Comparison of ENCODE assay signal across 1 mouse cellular context in genomic region chr11:116586801-116587631, GRCm38 (mm10).
TF ChIP-seq lines count a peak whose summit lies in the region.

No protein-coding gene starts in this region.

TF ChIP-seq in CH12.LX, 34 proteins besides CTCF, POLR2A, EP300 and RAD21:
- no peak for TF ChIP-seq BHLHE40 (IDR thresholded peaks at IDR 0.05; ENCODE audit: low read depth, low read length)
- no peak for TF ChIP-seq ZNF384 (IDR thresholded peaks at IDR 0.05; ENCODE audit: low read depth, low read length)
- no peak for TF ChIP-seq MXI1 (IDR thresholded peaks at IDR 0.05; ENCODE audit: low read depth, low read length)
- no peak for TF ChIP-seq USF2 (conservative IDR thresholded peaks at IDR 0.05; ENCODE audit: low read depth, low read length)
- TF ChIP-seq GABPA (IDR thresholded peaks at IDR 0.05; ENCODE audit: insufficient replicate concordance, low read depth, low read length) = no peak
- no peak for TF ChIP-seq MEF2A (IDR thresholded peaks at IDR 0.05; ENCODE audit: borderline replicate concordance, low read depth, low read length)
- TF ChIP-seq CHD2 (IDR thresholded peaks at IDR 0.05; ENCODE audit: low read length) = no peak
- TF ChIP-seq MAX (IDR thresholded peaks at IDR 0.05; ENCODE audit: low read length) = no peak; the same call in 1 of the 2 replicates
- peak; percentile 77 for TF ChIP-seq NRF1 (IDR thresholded peaks at IDR 0.05; ENCODE audit: low read depth, low read length)
- TF ChIP-seq POLR2AphosphoS2 (IDR thresholded peaks at IDR 0.05; ENCODE audit: low read depth, low read length) = no peak
- TF ChIP-seq JUN (IDR thresholded peaks at IDR 0.05; ENCODE audit: insufficient read depth, low read depth, low read length) = no peak
- no peak for TF ChIP-seq PAX5 (IDR thresholded peaks at IDR 0.05; ENCODE audit: low read length)
- TF ChIP-seq UBTF (IDR thresholded peaks at IDR 0.05; ENCODE audit: low read depth, low read length) = no peak
- TF ChIP-seq ELF1 (IDR thresholded peaks at IDR 0.05; ENCODE audit: low read depth, low read length) = peak; percentile 43; the same call in 1 of the 2 replicates
- TF ChIP-seq MAFK (IDR thresholded peaks at IDR 0.05; ENCODE audit: insufficient replicate concordance, low read length) = no peak
- 0 out of 2 replicates have a peak, but pooled peaks have one; percentile 22 for TF ChIP-seq IRF4 (IDR thresholded peaks at IDR 0.05; ENCODE audit: low read depth, low read length)
- TF ChIP-seq ZMIZ1 (IDR thresholded peaks at IDR 0.05; ENCODE audit: low read depth, low read length) = no peak
- TF ChIP-seq KAT2A (IDR thresholded peaks at IDR 0.05; ENCODE audit: insufficient replicate concordance, low read length) = no peak
- no peak for TF ChIP-seq HCFC1 (IDR thresholded peaks at IDR 0.05; ENCODE audit: low read depth, low read length)
- TF ChIP-seq SIN3A (IDR thresholded peaks at IDR 0.05; ENCODE audit: low read length) = peak; percentile 29; the same call in 1 of the 2 replicates
- TF ChIP-seq JUND (conservative IDR thresholded peaks at IDR 0.05; ENCODE audit: low read depth, low read length) = 0 out of 2 replicates have a peak, but pooled peaks have one; percentile 20
- no peak for TF ChIP-seq CHD1 (IDR thresholded peaks at IDR 0.05; ENCODE audit: low read depth, low read length)
- TF ChIP-seq E2F4 (IDR thresholded peaks at IDR 0.05; ENCODE audit: insufficient replicate concordance, low read depth, low read length) = 0 out of 2 replicates have a peak, but pooled peaks have one; percentile 72
- no peak for TF ChIP-seq ZC3H11A (IDR thresholded peaks at IDR 0.05; ENCODE audit: low read depth, low read length)
- TF ChIP-seq SMC3 (IDR thresholded peaks at IDR 0.05; ENCODE audit: low read depth, low read length) = peak; percentile 87
- TF ChIP-seq ZKSCAN1 (IDR thresholded peaks at IDR 0.05; ENCODE audit: borderline replicate concordance, low read depth, low read length) = no peak
- no peak for TF ChIP-seq USF1 (IDR thresholded peaks at IDR 0.05; ENCODE audit: low read depth, low read length)
- TF ChIP-seq NELFE (IDR thresholded peaks at IDR 0.05; ENCODE audit: low read depth, low read length) = peak; percentile 44; the same call in 1 of the 2 replicates
- 0 out of 2 replicates have a peak, but pooled peaks have one; percentile 55 for TF ChIP-seq MAZ (IDR thresholded peaks at IDR 0.05; ENCODE audit: low read depth, low read length)
- no peak for TF ChIP-seq ETS1 (conservative IDR thresholded peaks at IDR 0.05; ENCODE audit: low read depth, low read length)
- no peak for TF ChIP-seq TCF12 (IDR thresholded peaks at IDR 0.05; ENCODE audit: low read depth, low read length)
- TF ChIP-seq TBP (conservative IDR thresholded peaks at IDR 0.05; ENCODE audit: low read depth, low read length) = no peak
- TF ChIP-seq RCOR1 (conservative IDR thresholded peaks at IDR 0.05; ENCODE audit: low read depth, low read length) = no peak
- TF ChIP-seq MYC (IDR thresholded peaks at IDR 0.05; ENCODE audit: low read depth, low read length) = no peak
